Comparison of ENCODE assay signal across 10 mouse cellular contexts in genomic region chr11:67570947-67571346, GRCm38 (mm10).
DNase-seq lines count a peak whose midpoint lies in the region; ATAC-seq and TF ChIP-seq lines count a peak whose summit lies in the region.
"Had no signal": no experiment of that assay in that cellular context is flagged by ENCODE, and none has a peak within 500 bp of the region (broad histone marks: within the 10 kb centered on the region; RNA-seq: fewer than 3 reads in every experiment).

No protein-coding gene starts in this region.

- no peak for ATAC-seq in erythroid progenitor cell, adult 5-6 weeks (replicated peaks; ENCODE audit: low FRiP score, poor library complexity, severe bottlenecking)
- ATAC-seq: Patski had no signal

- TF ChIP-seq CTCF in cerebellum, adult 2 months (IDR thresholded peaks at IDR 0.05; ENCODE audit: borderline replicate concordance, insufficient read depth, low read depth, low read length) = no peak

- intact Hi-C loops in left cerebral cortex, postnatal 14 days (cut with DNase I) = no loop called here

- TF ChIP-seq POLR2A in cerebellum, adult 2 months (IDR thresholded peaks at IDR 0.05; ENCODE audit: borderline replicate concordance, insufficient read depth, low read length) = no peak

- no peaks in the 10 kb centered on the region for H3K27me3 ChIP-seq in cerebellum, adult 2 months (ENCODE audit: control insufficient read depth, insufficient read depth, low read length)
- H3K27me3 ChIP-seq: Patski had no signal

- 58% methylated on average over 8 of the region's 8 CpGs for WGBS in cerebellum, adult 2 months

- H3K4me1 ChIP-seq in cerebellum, adult 2 months (ENCODE audit: control insufficient read depth, insufficient read depth, low read length) = 0 out of 2 replicates have a peak, but pooled peaks cover 5% of the 10 kb centered on the region

- no peak overlapping the region for H3K27ac ChIP-seq in cerebellum, adult 2 months (ENCODE audit: insufficient read depth, low read length)

- H3K4me3 ChIP-seq in cerebellum, adult 2 months (replicated peaks; ENCODE audit: insufficient read depth, low read depth, low read length) = no peak overlapping the region

- peak; percentile 46 to 70 for DNase-seq in layer of hippocampus, adult 8-10 months (ENCODE audit: low spot score in 2 of 2)
- DNase-seq in layer of hippocampus, postnatal 10 days (ENCODE audit: low spot score in 2 of 2) = no peak
- peak; percentile 36 to 40 for DNase-seq in gastrocnemius, adult 8-10 months (ENCODE audit: low spot score in 2 of 2)
- peak; percentile 74 to 88 for DNase-seq in left cerebral cortex, postnatal 14 days (ENCODE audit: low spot score in 2 of 2)
- DNase-seq in right cerebral cortex, postnatal 4 days = peak; percentile 32
- DNase-seq in adrenal gland, adult (ENCODE audit: inconsistent age in 2 of 2, low spot score in 1 of 2) = no peak
- DNase-seq in cerebellum, adult 2 months = no peak
- DNase-seq: liver had no signal

Comparison
In these comparisons a context has a peak if more than half of its experiments do, and no peak if none do; other contexts are left out.
1. DNase-seq: peak in layer of hippocampus, adult 8-10 months (2 of 2), gastrocnemius, adult 8-10 months (2 of 2), left cerebral cortex, postnatal 14 days (2 of 2) and right cerebral cortex, postnatal 4 days (single experiment); none in layer of hippocampus, postnatal 10 days (0 of 2), adrenal gland, adult (0 of 2) and cerebellum, adult 2 months (0 of 2).